Mouse (Mus musculus) c-Kit-negative CD71-positive TER-119-positive erythroid progenitor cells, embryonic 14.5 days (primary cell): Measurements from ENCODE around the gene Dnmt3l.
"Not testable (repeated sequence)": the region's sequence is repeated elsewhere in the genome, so short reads cannot be mapped to it uniquely, and the experiment has no call there.

Source experiments
- DNase-seq: peaks from one replicate; pipeline ENCODE4 v3.0.0-alpha.2; 2013; ENCODE audit warnings: low read depth, low spot score

Gene Dnmt3l

DNA sequence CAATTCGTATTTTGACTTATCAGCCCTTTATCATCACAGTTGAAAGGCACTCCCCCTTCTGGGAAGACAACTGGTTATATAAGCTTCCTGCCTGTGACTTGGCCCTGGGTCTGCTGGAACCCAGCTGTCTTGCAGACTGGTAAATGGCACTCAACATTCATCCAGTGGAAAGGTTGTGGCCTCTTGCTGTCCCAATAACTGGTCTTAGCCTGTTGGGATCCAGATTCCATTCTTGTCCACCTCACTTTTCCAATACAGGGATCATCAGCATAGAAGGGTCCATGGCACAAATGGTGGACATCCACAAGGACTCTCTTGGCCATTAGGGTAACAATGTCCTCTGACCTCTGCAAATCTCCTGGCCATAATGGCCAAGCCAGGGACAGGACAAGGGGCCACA lies 42.3 kb downstream of the Dnmt3l start:
- DNase-seq, result no peak

DNA sequence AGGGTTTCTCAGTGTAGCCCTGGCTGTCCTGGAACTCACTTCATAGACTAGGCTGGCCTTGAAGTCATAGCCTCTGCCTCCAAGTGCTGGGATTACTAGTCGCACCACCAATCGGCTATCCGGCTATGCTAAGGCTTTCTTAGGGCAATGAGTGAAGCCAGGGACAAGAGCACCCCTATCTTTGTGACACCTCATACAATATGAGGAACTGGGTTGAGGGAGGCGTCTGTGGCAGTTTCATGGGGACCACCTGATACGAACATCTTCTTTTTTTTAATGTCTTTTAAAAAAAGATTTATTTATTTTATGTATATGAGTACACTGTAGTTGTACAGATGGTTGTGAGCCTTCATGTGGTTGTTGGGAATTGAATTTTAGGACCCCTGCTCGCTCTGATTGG lies 44.0 kb downstream of the Dnmt3l start:
- DNase-seq, result no peak

DNA sequence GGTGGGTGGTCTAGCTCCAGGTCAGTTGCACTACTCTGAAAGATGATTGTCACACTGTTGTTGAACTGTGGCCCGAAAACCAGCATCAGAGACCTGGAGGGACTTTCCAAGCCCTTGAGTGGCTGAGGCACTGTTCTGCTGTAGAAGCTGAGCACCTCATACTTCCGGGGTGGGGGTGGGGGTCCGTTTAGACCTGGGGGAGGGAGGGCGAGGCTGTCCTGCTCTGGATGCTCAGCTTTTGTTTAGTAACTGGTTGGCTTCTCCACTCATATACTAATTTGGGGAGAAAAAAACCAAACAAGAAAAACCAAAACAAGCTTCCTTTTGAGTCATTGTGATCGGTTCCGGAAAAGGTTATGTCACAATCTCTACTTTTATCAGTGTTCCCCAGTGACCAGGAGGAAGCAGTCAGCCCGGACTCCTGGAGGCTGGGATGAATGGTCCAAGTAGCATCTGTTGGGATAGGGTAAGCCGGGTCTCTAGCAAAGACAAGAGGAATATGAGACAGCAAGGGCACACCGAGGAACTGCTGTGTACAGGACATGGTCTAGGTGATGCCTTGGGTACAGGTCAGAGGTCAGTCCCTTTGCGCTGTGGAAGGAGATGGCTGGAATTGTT lies 44.8 kb downstream of the Dnmt3l start:
- DNase-seq, result no peak

DNA sequence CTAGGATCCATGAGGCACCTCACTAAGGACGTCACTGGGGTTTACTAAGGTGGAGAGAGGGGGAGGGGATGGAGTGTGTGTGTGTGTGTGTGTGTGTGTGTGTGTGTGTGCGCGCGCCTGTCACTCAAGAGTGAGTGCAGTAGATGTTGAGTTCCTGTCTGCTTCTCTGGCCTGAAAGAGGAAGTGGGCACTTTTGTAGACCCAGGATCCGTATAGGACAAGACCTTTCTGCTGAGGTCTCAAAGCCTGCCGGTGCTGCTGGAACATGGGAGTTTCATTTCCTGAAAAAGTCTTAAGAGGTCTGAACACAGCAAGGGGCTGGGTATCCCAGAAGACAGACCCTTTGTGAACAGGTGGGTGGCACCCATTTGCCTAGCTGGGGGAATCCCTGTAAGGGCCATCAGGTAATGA lies 45.4 kb downstream of the Dnmt3l start:
- no peak for DNase-seq

DNA sequence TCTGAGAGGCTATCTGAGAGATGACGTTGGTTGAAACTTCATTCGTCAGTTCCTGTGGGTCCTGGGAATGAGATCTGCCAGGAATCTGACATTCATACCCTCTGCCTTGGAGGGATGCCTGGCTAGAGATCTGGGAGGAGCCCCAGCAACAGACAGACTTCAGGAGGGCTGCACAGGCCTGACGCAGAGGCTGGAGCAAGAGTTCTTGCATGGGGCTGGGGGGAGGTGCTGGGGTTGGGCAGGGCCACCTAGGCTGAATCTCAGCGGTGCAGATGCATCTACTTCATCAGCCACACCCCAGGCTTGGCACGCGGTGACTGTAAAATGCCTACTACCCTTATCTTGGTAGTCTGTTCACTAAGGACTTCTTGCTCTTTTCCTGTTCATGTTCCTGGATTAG lies 48.5 kb downstream of the Dnmt3l start:
- no peak for DNase-seq

- no peak for DNase-seq
These were observed 49.2 kb downstream of the Dnmt3l start for GRCm38 (mm10) chr10:78090706-78091491.

DNA sequence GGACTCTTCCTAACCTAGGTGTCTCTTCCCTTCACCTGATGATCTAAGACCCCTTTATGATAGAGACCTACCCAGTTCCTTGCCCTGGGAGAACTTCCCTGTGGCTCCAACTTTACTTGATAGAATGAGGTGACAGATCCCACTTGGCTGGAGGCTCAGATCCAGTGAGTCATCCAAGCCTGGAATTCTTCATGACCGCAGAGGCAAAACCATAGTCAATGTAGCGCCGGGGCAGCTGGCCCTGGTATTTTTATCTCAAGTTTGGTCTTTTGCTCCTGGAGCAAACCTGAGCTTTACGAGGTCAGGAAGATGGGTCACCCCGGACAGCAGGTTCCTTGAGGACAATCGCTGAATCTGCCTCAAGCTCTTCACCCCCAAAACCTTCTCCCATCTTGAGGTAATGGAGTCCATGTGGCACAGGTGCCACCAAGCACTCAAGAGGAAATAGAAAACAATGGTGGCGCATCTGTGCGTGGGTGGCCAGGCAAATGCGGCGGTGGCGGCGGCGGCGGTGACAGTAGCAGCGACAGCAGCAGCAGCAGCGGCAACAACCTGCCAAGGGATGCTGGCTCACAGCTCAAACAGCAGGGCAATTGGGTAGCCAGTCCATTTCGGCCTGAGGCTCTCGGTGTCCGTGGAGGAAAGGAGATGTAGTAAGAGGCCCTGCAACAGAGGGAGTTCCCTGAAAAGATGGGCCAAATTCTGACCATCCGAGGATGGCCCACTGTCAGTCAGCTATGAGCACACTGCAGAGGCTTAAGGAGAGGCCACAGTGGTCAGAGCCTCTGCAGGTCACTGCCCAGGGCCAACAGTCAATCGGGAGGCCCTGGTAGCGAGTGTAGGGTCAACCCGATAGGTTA lies 50.3 kb downstream of the Dnmt3l start:
- DNase-seq, result no peak

GRCm38 (mm10) chr10:78092725-78093029 lies 50.9 kb downstream of the Dnmt3l start:
- DNase-seq, result no peak

- DNase-seq, result no peak
These were observed 53.5 kb downstream of the Dnmt3l start for GRCm38 (mm10) chr10:78095221-78095620.

- no peak for DNase-seq
These were observed 54.5 kb downstream of the Dnmt3l start for GRCm38 (mm10) chr10:78095954-78096931.

- DNase-seq, result not testable (repeated sequence)
These were observed 58.1 kb downstream of the Dnmt3l start for GRCm38 (mm10) chr10:78099860-78100259.

DNA sequence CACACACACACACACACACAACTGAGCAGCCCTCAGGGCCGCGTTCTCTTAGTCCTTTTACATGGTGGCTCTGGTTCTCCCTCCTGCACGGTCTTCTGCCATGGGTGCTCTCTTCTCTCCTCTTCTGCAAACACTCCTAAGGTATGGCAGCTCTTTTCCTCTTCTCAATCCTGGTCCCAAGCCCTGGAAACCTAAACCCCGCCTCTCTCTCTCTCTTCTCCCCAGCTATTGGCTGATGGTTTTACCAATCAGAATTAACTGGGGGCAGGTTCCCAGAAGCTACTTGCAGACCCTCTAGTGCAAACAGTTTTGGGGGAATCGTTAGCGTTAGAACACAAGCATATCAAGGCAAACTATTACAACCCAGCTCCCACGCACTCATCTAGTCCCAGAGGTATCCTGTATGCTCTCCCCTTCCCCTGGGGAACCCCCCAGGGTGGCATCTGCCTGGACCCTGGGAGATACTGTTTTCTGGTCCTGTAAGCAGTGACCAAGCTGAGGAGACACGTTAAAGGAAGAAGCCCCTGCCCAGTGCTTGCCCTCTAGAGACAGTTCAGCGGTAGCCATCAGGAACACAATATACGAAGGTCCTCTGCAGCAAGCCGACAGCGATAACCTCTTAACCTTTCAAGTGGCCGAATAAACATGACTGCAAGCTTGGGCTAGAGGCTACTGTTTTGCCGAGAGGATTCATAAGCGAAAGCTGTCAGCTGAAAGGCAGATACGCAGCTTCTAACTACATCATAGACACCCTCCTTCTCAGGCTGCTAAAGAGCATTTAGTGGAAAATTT lies 59.4 kb downstream of the Dnmt3l start:
- no peak for DNase-seq

- no peak for DNase-seq
These were observed 63.1 kb downstream of the Dnmt3l start for GRCm38 (mm10) chr10:78104555-78105490.

- DNase-seq, result no peak
These were observed 63.8 kb downstream of the Dnmt3l start for GRCm38 (mm10) chr10:78105548-78105947.
